Comparison of ENCODE assay signal across 25 mouse cellular contexts in genomic region chr10:108209396-108209795, GRCm38 (mm10). TPM values are rescaled to one million over a fixed set of nuclear protein-coding genes. Genes with fewer than 3 reads are reported as not detected.
A peak's percentile ranks its signal among the peaks of the same experiment; 100 is the strongest.
DNase-seq lines count a peak whose midpoint lies in the region; ATAC-seq lines count a peak whose summit lies in the region.
"Had no signal": no experiment of that assay in that cellular context is flagged by ENCODE, and none has a peak within 500 bp of the region (broad histone marks: within the 10 kb centered on the region; RNA-seq: fewer than 3 reads in every experiment).

No protein-coding gene starts in this region.

- peak; percentile 45 for DNase-seq in midbrain, embryonic 11.5 days (ENCODE audit: low spot score, missing footprints)
- DNase-seq in 416B (ENCODE audit: low read depth) (peak; percentile 80), MN1 (ENCODE audit: low spot score) (peak; percentile 53)
- no peak for DNase-seq in left cerebral cortex, postnatal 14 days (ENCODE audit: low spot score in 2 of 2)
- DNase-seq in left cerebral cortex, adult 11 months (ENCODE audit: low spot score), result no peak
- DNase-seq in spleen, adult 18-20 months, result no peak
- DNase-seq: adrenal gland, adult 8-10 months; adrenal gland, postnatal 14 days; cerebellum, adult 11 months; cerebellum, adult 18-20 months; cerebellum, adult 8-10 months; cerebellum, adult 9-11 months; cerebellum, postnatal 14 days; cerebellum, postnatal 36 days; forebrain, postnatal 0 days had no signal

- intact Hi-C loops in left cerebral cortex, postnatal 14 days (cut with DNase I), result no loop called here

- peak; percentile 27; the same call in 1 of the 2 replicates for ATAC-seq in midbrain, embryonic 11.5 days (ENCODE audit: low FRiP score)
- ATAC-seq in midbrain, embryonic 15.5 days (replicated peaks), result no peak
- ATAC-seq in common myeloid progenitor, adult 5-6 weeks (replicated peaks; ENCODE audit: low read depth, poor library complexity, severe bottlenecking), result 0 out of 2 replicates have a peak, but pooled peaks have one; percentile 29
- ATAC-seq: activated CD4-positive, CD25-positive, alpha-beta regulatory T cell, adult 4 months; forebrain, embryonic 13.5 days; forebrain, embryonic 15.5 days; forebrain, postnatal 0 days; Patski had no signal

- H3K4me2 ChIP-seq in midbrain, embryonic 11.5 days, result no peak overlapping the region
- H3K4me2 ChIP-seq in midbrain, embryonic 15.5 days, result no peak overlapping the region
- H3K4me2 ChIP-seq: embryonic facial prominence, embryonic 12.5 days; forebrain, embryonic 13.5 days; forebrain, embryonic 15.5 days had no signal

- H3K4me3 ChIP-seq in midbrain, embryonic 11.5 days (ENCODE audit: low read depth, low read length), result no peak overlapping the region
- H3K4me3 ChIP-seq in midbrain, embryonic 15.5 days, result no peak overlapping the region
- H3K4me3 ChIP-seq: embryonic facial prominence, embryonic 10.5 days; embryonic facial prominence, embryonic 12.5 days; forebrain, embryonic 13.5 days; forebrain, embryonic 15.5 days had no signal

- no peaks in the 10 kb centered on the region for H3K36me3 ChIP-seq in midbrain, embryonic 11.5 days (ENCODE audit: control insufficient read depth, insufficient read depth, low read length)
- H3K36me3 ChIP-seq in midbrain, embryonic 15.5 days (replicated peaks), result no peaks in the 10 kb centered on the region
- H3K36me3 ChIP-seq: forebrain, embryonic 15.5 days had no signal

- no peak overlapping the region for H3K9ac ChIP-seq in midbrain, embryonic 11.5 days (ENCODE audit: low read length)
- no peak overlapping the region for H3K9ac ChIP-seq in midbrain, embryonic 15.5 days
- H3K9ac ChIP-seq: embryonic facial prominence, embryonic 12.5 days; forebrain, embryonic 13.5 days; forebrain, embryonic 15.5 days; forebrain, postnatal 0 days had no signal

- no peaks in the 10 kb centered on the region for H3K4me1 ChIP-seq in midbrain, embryonic 11.5 days (ENCODE audit: control insufficient read depth, insufficient read depth, low read length)
- H3K4me1 ChIP-seq in midbrain, embryonic 15.5 days, result peaks cover 6% of the 10 kb centered on the region; the same call in 1 of the 2 replicates
- H3K4me1 ChIP-seq: embryonic facial prominence, embryonic 10.5 days; embryonic facial prominence, embryonic 12.5 days; forebrain, embryonic 13.5 days; forebrain, embryonic 15.5 days had no signal

- H3K9me3 ChIP-seq in midbrain, embryonic 11.5 days (ENCODE audit: control insufficient read depth, low read length), result no peaks in the 10 kb centered on the region
- no peaks in the 10 kb centered on the region for H3K9me3 ChIP-seq in midbrain, embryonic 15.5 days
- H3K9me3 ChIP-seq: embryonic facial prominence, embryonic 10.5 days; embryonic facial prominence, embryonic 12.5 days; forebrain, embryonic 13.5 days; forebrain, embryonic 15.5 days; G1E had no signal

- H3K27me3 ChIP-seq in midbrain, embryonic 11.5 days (ENCODE audit: control insufficient read depth, insufficient read depth, low read length), result no peaks in the 10 kb centered on the region
- H3K27me3 ChIP-seq in midbrain, embryonic 15.5 days (replicated peaks), result no peaks in the 10 kb centered on the region
- H3K27me3 ChIP-seq: CH12.LX; embryonic facial prominence, embryonic 12.5 days; forebrain, embryonic 13.5 days; forebrain, embryonic 15.5 days; Patski had no signal

- 90% methylated on average over 5 of the region's 5 CpGs for WGBS in midbrain, embryonic 11.5 days
- 77% methylated on average over 5 of the region's 5 CpGs for WGBS in midbrain, embryonic 15.5 days

- H3K27ac ChIP-seq in midbrain, embryonic 11.5 days (ENCODE audit: low read depth, low read length), result no peak overlapping the region
- no peak overlapping the region for H3K27ac ChIP-seq in midbrain, embryonic 15.5 days
- H3K27ac ChIP-seq: embryonic facial prominence, embryonic 10.5 days; embryonic facial prominence, embryonic 12.5 days; forebrain, embryonic 13.5 days; forebrain, embryonic 15.5 days had no signal

RNA-seq across cellular contexts. Expression of gene Ppp1r12a, which starts 47.4 kb away (rescaled TPM):
- polyA plus RNA-seq in midbrain, embryonic 11.5 days (2014; fragmentation: Nextera tagmentation; extraction: Ambion mirVana), result 78.6 and 82.4 TPM in 2 replicates
- 76.0 and 78.5 TPM in 2 replicates for polyA plus RNA-seq in midbrain, embryonic 15.5 days (2015; fragmentation: Nextera tagmentation; extraction: Ambion mirVana)
- 147 and 172 TPM in 2 replicates for total RNA-seq in common myeloid progenitor, adult 5-6 weeks (2017)
- total RNA-seq in left cerebral cortex, postnatal 14 days (2021), result 100 to 1,000 TPM; 127 to 136 TPM

Comparison
In these comparisons a context has a peak if more than half of its experiments do, and no peak if none do; other contexts are left out.
1. DNase-seq: peak in midbrain, embryonic 11.5 days (single experiment), 416B (single experiment) and MN1 (single experiment); none in left cerebral cortex, postnatal 14 days (0 of 2), left cerebral cortex, adult 11 months (single experiment) and spleen, adult 18-20 months (0 of 2).